Mouse (Mus musculus): ENCODE results near the gene 1500015O10Rik.

1500015O10Rik gene

DNA sequence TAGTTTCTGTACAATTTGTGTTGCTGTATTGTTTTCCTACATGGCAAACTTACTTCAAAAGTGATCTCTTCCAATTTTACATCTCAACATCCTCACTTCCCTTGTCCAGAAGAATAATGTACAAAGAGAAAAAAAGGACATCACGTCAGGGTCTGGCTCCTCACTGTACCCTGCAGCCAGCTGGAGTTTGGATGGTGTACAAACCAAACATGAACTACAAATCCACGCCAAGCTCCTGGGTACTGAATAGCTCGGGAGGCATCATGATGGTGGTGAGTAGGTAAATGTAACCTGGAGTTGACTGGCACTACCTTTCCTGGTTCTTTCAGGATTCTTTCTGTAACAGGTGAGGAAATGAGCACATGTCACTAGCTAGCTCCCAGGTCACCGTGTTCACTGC lies 43.7 kb downstream of the 1500015O10Rik start:
- no peak for DNase-seq (ENCODE audit: low read depth)

DNA sequence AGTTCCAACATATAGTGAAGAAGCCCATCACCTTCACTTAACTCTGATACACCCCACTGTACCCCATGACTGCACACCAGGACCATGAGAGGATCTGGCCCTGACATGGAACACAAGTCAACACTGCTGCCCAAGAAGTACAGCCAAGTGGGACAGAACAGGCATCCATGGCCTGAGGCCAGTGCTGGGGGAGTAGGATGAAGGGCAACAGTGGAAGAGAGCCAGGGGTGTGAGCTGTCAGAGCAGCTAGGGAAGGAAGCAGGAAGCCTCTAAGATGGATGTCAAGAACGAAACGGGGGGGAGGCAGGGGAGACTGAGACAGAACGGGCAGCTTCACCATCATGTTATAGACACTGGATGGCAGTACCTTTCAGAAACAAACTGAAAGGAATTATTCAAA lies 45.7 kb downstream of the 1500015O10Rik start:
- no peak for DNase-seq (ENCODE audit: low read depth)

- DNase-seq (ENCODE audit: low read depth), result no peak
Observed at GRCm38 (mm10) chr1:43781195-43781594, 50.8 kb downstream of the 1500015O10Rik start.

- no peak for DNase-seq (ENCODE audit: low read depth)
Observed at GRCm38 (mm10) chr1:43781672-43782071, 51.3 kb downstream of the 1500015O10Rik start.

DNA sequence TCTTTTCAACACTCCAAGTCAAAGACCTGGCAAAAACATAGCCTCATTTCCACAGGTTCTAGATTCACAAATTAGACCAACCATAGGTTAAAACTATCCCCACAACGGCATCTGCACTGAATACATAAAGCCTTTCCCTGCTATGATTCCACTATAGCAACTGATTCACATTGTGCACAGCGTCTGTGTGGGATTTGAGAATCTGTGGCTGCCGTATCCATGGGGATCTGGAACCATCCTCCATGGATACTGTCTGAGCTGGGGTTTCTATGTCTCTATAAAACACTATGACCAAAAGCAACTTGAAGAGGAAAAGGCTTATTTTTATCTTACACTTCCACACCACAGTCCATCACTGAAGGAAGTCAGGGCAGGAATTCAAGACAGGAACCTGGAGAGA lies 52.3 kb downstream of the 1500015O10Rik start:
- DNase-seq (ENCODE audit: low read depth), result no peak

DNA sequence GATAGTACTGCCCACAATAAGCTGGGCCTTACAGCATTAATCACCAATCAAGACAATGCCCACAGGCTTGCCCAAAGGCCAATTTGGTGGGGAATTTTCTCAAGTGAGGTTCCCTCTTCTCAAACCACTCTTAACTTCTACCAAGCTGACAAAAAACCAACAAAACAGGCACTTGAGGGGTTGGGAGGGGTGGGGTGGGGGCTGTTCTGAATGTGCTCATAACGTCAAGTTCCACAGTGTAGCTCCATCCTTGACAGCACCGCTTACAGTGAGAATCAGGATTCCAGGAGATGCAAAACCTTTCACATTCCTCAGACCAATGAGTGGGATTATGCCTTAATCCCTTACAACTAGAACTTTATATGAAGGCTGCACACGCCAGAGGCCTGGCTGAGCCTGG lies 52.8 kb downstream of the 1500015O10Rik start:
- DNase-seq (ENCODE audit: low read depth), result no peak

- DNase-seq (ENCODE audit: low read depth), result no peak
Observed at GRCm38 (mm10) chr1:43785316-43785715, 54.9 kb downstream of the 1500015O10Rik start.

- DNase-seq (ENCODE audit: low read depth), result no peak
Observed at GRCm38 (mm10) chr1:43786711-43787110, 56.3 kb downstream of the 1500015O10Rik start.

GRCm38 (mm10) chr1:43789765-43790164 lies 59.4 kb downstream of the 1500015O10Rik start:
- no peak for DNase-seq (ENCODE audit: low read depth)

Data from c-Kit-positive CD71-negative TER-119-negative erythroid progenitor cells, embryonic 14.5 days (primary cell).